Mouse (Mus musculus) ES-Bruce4 (cell line): ENCODE results near the gene Pdhb. TPM values are rescaled to one million over a fixed set of nuclear protein-coding genes. Genes with fewer than 3 reads are reported as not detected.

Source experiments
- H3K27ac ChIP-seq: 2 replicates; pipeline ENCODE4 v1.5.1; 2012; ENCODE audit warnings: low read length, inconsistent platforms; ENCODE audit not compliant: insufficient read depth
- H3K27me3 ChIP-seq: 2 replicates; pipeline ENCODE4 v1.6.1; 2012; ENCODE audit warnings: mild to moderate bottlenecking, low read length, inconsistent platforms; ENCODE audit not compliant: control insufficient read depth, poor library complexity, insufficient read depth, severe bottlenecking
- H3K36me3 ChIP-seq: 2 replicates; pipeline ENCODE4 v1.6.1; 2012; ENCODE audit warnings: inconsistent platforms, mild to moderate bottlenecking, low read length, moderate library complexity; ENCODE audit not compliant: control insufficient read depth, poor library complexity, insufficient read depth, severe bottlenecking
- H3K4me1 ChIP-seq: one replicate; pipeline ENCODE4 v1.8.1; 2011; ENCODE audit warnings: low read length; ENCODE audit not compliant: control insufficient read depth, insufficient read depth
- H3K4me3 ChIP-seq: 2 replicates; pipeline ENCODE4 v1.5.1; 2011; ENCODE audit warnings: low read depth, mild to moderate bottlenecking, low read length
- H3K9ac ChIP-seq: 2 replicates; pipeline ENCODE4 v1.6.1; 2012; ENCODE audit warnings: low read depth, mild to moderate bottlenecking, inconsistent platforms; ENCODE audit not compliant: poor library complexity, severe bottlenecking
- H3K9me3 ChIP-seq: replicated peaks from 2 replicates; pipeline ENCODE4 v1.6.1; 2012; ENCODE audit warnings: mild to moderate bottlenecking, low read length, inconsistent platforms; ENCODE audit not compliant: control insufficient read depth, poor library complexity, insufficient read depth, severe bottlenecking
- CTCF ChIP-seq: IDR thresholded peaks from one replicate; pipeline ENCODE4 v1.8.1; 2011; ENCODE audit warnings: low read depth, low read length
- EP300 ChIP-seq: IDR thresholded peaks from 2 replicates; pipeline ENCODE4 v1.6.1; 2011; ENCODE audit warnings: low read depth, low read length; ENCODE audit not compliant: insufficient read depth
- POLR2A ChIP-seq: IDR thresholded peaks from one replicate; pipeline ENCODE4 v1.8.1; 2011; ENCODE audit warnings: low read length; ENCODE audit not compliant: insufficient read depth
- polyA plus RNA-seq: library from polyadenylated mRNA; stranded (reverse); fragments of >200 nt; gene quantifications from 2 replicates; pipeline ENCODE4 v1.2.4, GENCODE M21; 2011; ENCODE audit warnings: low read depth; ENCODE audit not compliant: missing spikeins, insufficient read depth, insufficient read length

The Pdhb gene
- polyA plus RNA-seq, 1 experiment: 168 TPM

DNA sequence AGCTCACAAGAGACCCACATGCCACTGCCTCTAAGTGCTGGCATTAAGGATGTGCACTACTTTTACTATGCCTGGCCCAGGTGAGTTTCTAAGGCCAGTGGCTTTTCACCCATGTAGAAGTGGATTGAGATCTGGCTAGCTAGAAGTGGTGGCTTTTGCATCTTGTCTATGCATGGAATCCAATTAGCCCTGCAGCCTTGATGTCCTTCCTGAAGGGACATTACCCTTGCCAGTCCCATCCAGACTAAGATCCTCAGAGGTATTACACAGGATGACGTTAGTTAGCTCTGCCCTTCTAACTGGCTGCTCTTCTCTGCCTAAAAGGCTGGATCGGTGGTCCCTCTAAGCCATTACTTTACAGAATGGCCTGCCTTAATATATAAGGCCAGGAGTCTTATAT lies 40.2 kb upstream of the Pdhb start:
- TF ChIP-seq POLR2A: no peak
- no peak for TF ChIP-seq CTCF
- no peak for TF ChIP-seq EP300
- Histone ChIP-seq H3K4me3 (no peak overlapping the region), H3K4me1 (peaks cover under 1% of the 10 kb centered on the region)

GRCm38 (mm10) chr14:8209896-8210295 lies 37.1 kb upstream of the Pdhb start:
- Histone ChIP-seq H3K36me3 (no peaks in the 10 kb centered on the region), H3K27me3 (no peaks in the 10 kb centered on the region), H3K9ac (no peak overlapping the region), H3K4me3 (no peak overlapping the region), H3K9me3 (no peaks in the 10 kb centered on the region), H3K4me1 (peaks cover 9% of the 10 kb centered on the region), H3K27ac (no peak overlapping the region)
- TF ChIP-seq POLR2A (no peak), CTCF (no peak), EP300 (no peak)

More for the DNA sequence above, 40.2 kb upstream of the Pdhb start:
- H3K9me3 ChIP-seq: no peaks in the 10 kb centered on the region
- no peaks in the 10 kb centered on the region for H3K36me3 ChIP-seq
- H3K27me3 ChIP-seq: no peaks in the 10 kb centered on the region
- no peak overlapping the region for H3K27ac ChIP-seq
- H3K9ac ChIP-seq: no peak overlapping the region

GRCm38 (mm10) chr14:8208876-8209275 lies 36.1 kb upstream of the Pdhb start:
- no peak overlapping the region for H3K4me3 ChIP-seq
- TF ChIP-seq EP300 (no peak), POLR2A (no peak), CTCF (no peak)
- peaks cover 9% of the 10 kb centered on the region for H3K4me1 ChIP-seq
- H3K27ac ChIP-seq: no peak overlapping the region
- no peaks in the 10 kb centered on the region for H3K9me3 ChIP-seq
- no peak overlapping the region for H3K9ac ChIP-seq
- no peaks in the 10 kb centered on the region for H3K27me3 ChIP-seq
- no peaks in the 10 kb centered on the region for H3K36me3 ChIP-seq

DNA sequence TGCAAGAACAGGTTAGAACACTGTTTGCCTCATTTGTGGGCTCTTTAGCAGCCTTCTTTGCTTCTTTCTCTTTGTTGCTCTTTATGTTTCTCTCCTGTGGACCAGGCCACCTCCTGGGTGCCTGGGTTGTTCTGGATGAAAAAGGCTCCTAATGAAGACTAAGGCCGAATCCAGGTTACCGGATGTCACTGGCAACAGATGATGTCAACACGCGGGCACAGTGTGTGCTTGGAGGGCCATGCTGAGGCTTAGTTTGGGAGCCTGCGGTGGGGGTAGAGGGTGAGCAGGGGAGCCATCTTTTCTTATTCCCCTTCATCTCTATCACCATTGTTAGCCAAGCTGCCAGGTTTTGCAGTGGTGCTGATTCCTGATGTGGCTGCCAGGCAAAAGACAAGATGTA lies 34.7 kb upstream of the Pdhb start:
- peaks cover 9% of the 10 kb centered on the region for H3K4me1 ChIP-seq
- no peak overlapping the region for H3K4me3 ChIP-seq
- TF ChIP-seq EP300: no peak
- H3K9me3 ChIP-seq: no peaks in the 10 kb centered on the region
- H3K36me3 ChIP-seq: no peaks in the 10 kb centered on the region
- H3K27ac ChIP-seq: peak overlapping the region; percentile 29
- no peaks in the 10 kb centered on the region for H3K27me3 ChIP-seq
- H3K9ac ChIP-seq: no peak overlapping the region

DNA sequence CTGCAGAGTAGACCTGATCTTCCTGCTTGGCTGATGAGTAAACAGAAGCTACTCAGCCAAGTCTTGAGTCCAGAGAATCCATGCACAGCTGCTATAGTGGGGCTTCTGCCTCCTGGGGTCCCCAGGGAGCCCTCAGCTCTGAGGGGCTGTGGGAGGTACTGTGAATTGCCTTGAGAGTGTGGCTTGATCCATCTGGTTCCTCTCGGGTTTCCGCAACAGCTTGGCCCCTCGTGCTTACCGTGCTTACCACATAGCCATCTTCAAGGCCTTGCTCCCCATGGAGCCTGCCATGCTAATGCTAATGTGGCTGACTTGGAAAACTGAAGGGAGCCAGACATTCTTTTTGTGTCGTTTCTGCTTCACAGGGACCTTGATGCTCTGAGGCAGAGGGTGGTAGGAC lies 34.3 kb upstream of the Pdhb start:
- H3K4me1 ChIP-seq: peaks cover 9% of the 10 kb centered on the region
- H3K9ac ChIP-seq: no peak overlapping the region
- peak overlapping the region; percentile 29; the same call in 1 of the 2 replicates for H3K27ac ChIP-seq
- H3K36me3 ChIP-seq: no peaks in the 10 kb centered on the region
- no peaks in the 10 kb centered on the region for H3K9me3 ChIP-seq
- no peaks in the 10 kb centered on the region for H3K27me3 ChIP-seq
- no peak overlapping the region for H3K4me3 ChIP-seq
- no peak for TF ChIP-seq POLR2A
- peak; percentile 72; the same call in 1 of the 2 replicates for TF ChIP-seq EP300
- no peak for TF ChIP-seq CTCF

- H3K27ac ChIP-seq: no peak overlapping the region
- TF ChIP-seq EP300 (no peak), CTCF (no peak), POLR2A (no peak)
Measured at GRCm38 (mm10) chr14:8206179-8206910, 33.5 kb upstream of the Pdhb start.

More at GRCm38 (mm10) chr14:8206179-8206910, 33.5 kb upstream of the Pdhb start:
- Histone ChIP-seq H3K9me3 (no peaks in the 10 kb centered on the region), H3K9ac (no peak overlapping the region), H3K4me1 (peaks cover 11% of the 10 kb centered on the region), H3K4me3 (no peak overlapping the region), H3K27me3 (no peaks in the 10 kb centered on the region), H3K36me3 (no peaks in the 10 kb centered on the region)
